Mouse (Mus musculus): ENCODE measurements around the gene Rln3. TPM values are rescaled to one million over a fixed set of nuclear protein-coding genes. Genes with fewer than 3 reads are reported as not detected.

The Rln3 gene
- polyA plus RNA-seq, 1 experiment from 2014 or later: 1.2 TPM

GRCm38 (mm10) chr8:84021569-84021968, 23.2 kb downstream of the Rln3 start:
- DNase-seq (no peak), ATAC-seq (ENCODE audit: low FRiP score, low TSS enrichment) (no peak)
- H3K36me3 ChIP-seq (ENCODE audit: control insufficient read depth, insufficient read depth, low read length): no peaks in the 10 kb centered on the region
- 43% methylated on average over 12 of the region's 12 CpGs for WGBS
- H3K4me2 ChIP-seq (ENCODE audit: low read length): no peak overlapping the region
- H3K9ac ChIP-seq (replicated peaks; ENCODE audit: low read length): no peak overlapping the region
- H3K9me3 ChIP-seq (ENCODE audit: control insufficient read depth, low read length): no peaks in the 10 kb centered on the region
- H3K4me3 ChIP-seq (replicated peaks; ENCODE audit: low read depth, low read length): no peak overlapping the region
- peaks cover 11% of the 10 kb centered on the region; the same call in 1 of the 2 replicates for H3K27me3 ChIP-seq (ENCODE audit: control insufficient read depth, insufficient read depth, low read length)
- no peak overlapping the region for H3K27ac ChIP-seq (replicated peaks; ENCODE audit: low read depth, low read length)
- 0 out of 2 replicates have a peak, but pooled peaks cover 7% of the 10 kb centered on the region for H3K4me1 ChIP-seq (ENCODE audit: control insufficient read depth, insufficient read depth, low read length)

DNA sequence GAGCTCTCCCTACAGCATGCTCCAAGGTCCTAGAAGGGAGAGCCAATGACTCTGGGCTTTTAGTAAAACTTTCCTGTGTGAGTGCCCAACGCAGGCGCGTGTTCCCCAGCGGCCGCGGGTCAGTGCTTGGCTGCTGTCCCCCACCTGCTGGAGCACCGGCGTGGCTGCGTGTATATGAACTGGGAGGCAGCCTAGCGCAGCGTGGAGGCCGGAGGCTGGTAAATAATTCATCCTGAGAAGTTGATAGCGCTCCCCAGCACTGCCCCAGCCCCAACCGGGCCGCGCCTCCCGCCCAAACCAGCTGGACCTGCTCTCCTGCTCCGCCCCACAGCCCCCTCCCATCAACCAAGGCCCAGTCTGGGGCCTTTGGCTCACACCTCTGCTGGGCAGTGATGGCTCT, 23.7 kb downstream of the Rln3 start, which contains the start of gene Palm3:
Palm3 (plus strand) TSS at position 376 of the 400 bp plus-strand sequence.
- no peak for DNase-seq
- H3K27me3 ChIP-seq (ENCODE audit: control insufficient read depth, insufficient read depth, low read length): peaks cover 7% of the 10 kb centered on the region; the same call in 1 of the 2 replicates
- H3K4me2 ChIP-seq (ENCODE audit: low read length): no peak within 1 kb of the TSS

DNA sequence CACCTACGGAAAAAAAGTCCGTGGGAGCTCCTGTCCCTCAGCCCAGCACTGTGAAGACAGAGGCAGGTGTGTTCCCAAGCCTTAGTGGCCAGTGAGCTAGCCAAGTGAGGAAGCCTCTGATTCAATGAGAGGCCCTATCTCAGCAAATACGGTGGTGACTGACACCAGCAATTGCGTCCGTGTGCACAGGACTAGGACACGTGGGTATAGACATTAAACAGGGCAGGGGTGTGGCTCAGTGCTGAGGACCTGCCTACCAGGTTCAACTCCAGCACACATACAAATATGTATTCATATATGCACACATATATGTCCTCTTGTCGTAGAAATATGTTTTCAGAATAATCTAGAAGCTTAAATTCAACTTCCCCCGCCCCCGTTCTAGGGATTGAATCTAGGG, 25.1 kb downstream of the Rln3 start:
- Histone ChIP-seq H3K4me3 (replicated peaks; ENCODE audit: low read depth, low read length) (no peak overlapping the region), H3K36me3 (ENCODE audit: control insufficient read depth, insufficient read depth, low read length) (no peaks in the 10 kb centered on the region), H3K9me3 (ENCODE audit: control insufficient read depth, low read length) (no peaks in the 10 kb centered on the region), H3K4me2 (ENCODE audit: low read length) (no peak overlapping the region), H3K9ac (replicated peaks; ENCODE audit: low read length) (no peak overlapping the region), H3K27me3 (ENCODE audit: control insufficient read depth, insufficient read depth, low read length) (peaks cover 7% of the 10 kb centered on the region; the same call in 1 of the 2 replicates), H3K27ac (replicated peaks; ENCODE audit: low read depth, low read length) (no peak overlapping the region), H3K4me1 (ENCODE audit: control insufficient read depth, insufficient read depth, low read length) (0 out of 2 replicates have a peak, but pooled peaks cover 3% of the 10 kb centered on the region)
- 88% methylated on average over 9 of the region's 9 CpGs for WGBS
- ATAC-seq (ENCODE audit: low FRiP score, low TSS enrichment) (no peak), DNase-seq (no peak)

More for the DNA sequence above, 23.7 kb downstream of the Rln3 start, which contains the start of gene Palm3:
- no peak for ATAC-seq (ENCODE audit: low FRiP score, low TSS enrichment)
- no peaks in the 10 kb centered on the region for H3K36me3 ChIP-seq (ENCODE audit: control insufficient read depth, insufficient read depth, low read length)
- H3K4me1 ChIP-seq (ENCODE audit: control insufficient read depth, insufficient read depth, low read length): 0 out of 2 replicates have a peak, but pooled peaks cover 6% of the 10 kb centered on the region
- H3K4me3 ChIP-seq (replicated peaks; ENCODE audit: low read depth, low read length): no peak within 1 kb of the TSS
- H3K27ac ChIP-seq (replicated peaks; ENCODE audit: low read depth, low read length): no peak within 1 kb of the TSS
- no peak within 1 kb of the TSS for H3K9ac ChIP-seq (replicated peaks; ENCODE audit: low read length)
- WGBS: 6% methylated on average over 18 of the region's 18 CpGs
- H3K9me3 ChIP-seq (ENCODE audit: control insufficient read depth, low read length): no peaks in the 10 kb centered on the region

DNA sequence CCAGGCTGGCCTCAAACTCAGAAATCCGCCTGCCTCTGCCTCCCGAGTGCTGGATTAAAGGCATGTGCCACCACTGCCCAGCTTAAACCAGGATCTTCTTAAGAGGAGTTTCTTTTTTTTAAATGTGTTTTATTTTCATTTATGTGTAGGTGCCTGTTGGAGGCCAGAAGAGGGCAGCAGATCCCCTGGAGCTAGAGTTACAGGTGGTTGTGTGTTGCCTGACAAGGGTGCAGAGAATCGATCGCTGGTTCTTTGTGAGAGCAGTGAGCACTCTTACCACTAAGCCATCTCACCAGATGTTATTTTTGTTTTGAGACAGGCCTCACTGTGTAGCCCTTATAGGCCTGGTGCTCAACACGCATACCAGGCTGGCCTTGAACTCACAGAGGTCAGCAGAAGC, 29.0 kb downstream of the Rln3 start:
- no peaks in the 10 kb centered on the region for H3K9me3 ChIP-seq (ENCODE audit: control insufficient read depth, low read length)
- H3K4me3 ChIP-seq (replicated peaks; ENCODE audit: low read depth, low read length): no peak overlapping the region
- peaks cover 26% of the 10 kb centered on the region for H3K27me3 ChIP-seq (ENCODE audit: control insufficient read depth, insufficient read depth, low read length)
- ATAC-seq (ENCODE audit: low FRiP score, low TSS enrichment) (no peak), DNase-seq (no peak)
- no peak overlapping the region for H3K4me2 ChIP-seq (ENCODE audit: low read length)
- H3K4me1 ChIP-seq (ENCODE audit: control insufficient read depth, insufficient read depth, low read length): peaks cover 14% of the 10 kb centered on the region
- H3K9ac ChIP-seq (replicated peaks; ENCODE audit: low read length): no peak overlapping the region
- no peaks in the 10 kb centered on the region for H3K36me3 ChIP-seq (ENCODE audit: control insufficient read depth, insufficient read depth, low read length)
- WGBS: 92% methylated on average over 5 of the region's 5 CpGs
- no peak overlapping the region for H3K27ac ChIP-seq (replicated peaks; ENCODE audit: low read depth, low read length)

DNA sequence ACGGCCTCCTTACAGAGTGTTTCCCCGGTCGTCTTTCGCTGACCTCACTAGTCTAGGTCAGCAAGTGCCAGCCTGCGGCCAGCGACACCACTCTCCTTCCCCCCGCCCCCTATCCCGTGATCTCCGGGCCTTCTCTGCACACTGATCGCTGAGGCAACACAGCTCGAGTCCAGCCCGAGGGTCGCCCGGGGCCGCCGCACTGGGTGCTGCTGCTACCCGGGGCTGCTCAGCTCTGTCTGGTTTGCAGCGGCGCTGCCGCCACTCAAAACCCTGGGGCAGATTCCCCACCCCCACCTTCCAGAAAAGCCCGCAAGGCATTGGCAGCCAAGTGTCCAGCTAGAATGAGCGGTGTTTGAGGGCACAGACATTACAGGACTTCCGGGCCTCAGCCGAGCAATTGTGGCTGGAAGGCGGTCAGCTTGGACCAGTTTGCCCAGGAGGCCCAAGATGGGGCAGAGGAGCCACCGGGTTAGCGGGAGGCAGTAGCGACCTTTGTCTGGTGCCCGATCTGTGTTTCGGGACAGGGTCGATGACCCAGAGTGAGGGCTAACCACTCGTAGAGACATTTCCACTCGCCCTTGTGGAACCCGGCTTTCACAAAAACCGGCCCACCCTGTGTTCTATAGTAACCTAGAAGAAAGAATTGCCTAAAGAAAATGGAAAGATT, 32.2 kb downstream of the Rln3 start:
- 3% methylated on average over 35 of the region's 35 CpGs for WGBS
- peak overlapping the region; percentile 95 for H3K4me2 ChIP-seq (ENCODE audit: low read length)
- H3K27ac ChIP-seq (replicated peaks; ENCODE audit: low read depth, low read length): no peak overlapping the region
- peaks cover 17% of the 10 kb centered on the region for H3K4me1 ChIP-seq (ENCODE audit: control insufficient read depth, insufficient read depth, low read length)
- ATAC-seq (ENCODE audit: low FRiP score, low TSS enrichment) (no peak; the same call in 1 of the 2 replicates), DNase-seq (peak; percentile 34)
- no peaks in the 10 kb centered on the region for H3K9me3 ChIP-seq (ENCODE audit: control insufficient read depth, low read length)
- peaks cover 34% of the 10 kb centered on the region for H3K27me3 ChIP-seq (ENCODE audit: control insufficient read depth, insufficient read depth, low read length)
- H3K36me3 ChIP-seq (ENCODE audit: control insufficient read depth, insufficient read depth, low read length): no peaks in the 10 kb centered on the region
- H3K9ac ChIP-seq (replicated peaks; ENCODE audit: low read length): no peak overlapping the region; the same call in 1 of the 2 replicates
- H3K4me3 ChIP-seq (replicated peaks; ENCODE audit: low read depth, low read length): peak overlapping the region; percentile 52

DNA sequence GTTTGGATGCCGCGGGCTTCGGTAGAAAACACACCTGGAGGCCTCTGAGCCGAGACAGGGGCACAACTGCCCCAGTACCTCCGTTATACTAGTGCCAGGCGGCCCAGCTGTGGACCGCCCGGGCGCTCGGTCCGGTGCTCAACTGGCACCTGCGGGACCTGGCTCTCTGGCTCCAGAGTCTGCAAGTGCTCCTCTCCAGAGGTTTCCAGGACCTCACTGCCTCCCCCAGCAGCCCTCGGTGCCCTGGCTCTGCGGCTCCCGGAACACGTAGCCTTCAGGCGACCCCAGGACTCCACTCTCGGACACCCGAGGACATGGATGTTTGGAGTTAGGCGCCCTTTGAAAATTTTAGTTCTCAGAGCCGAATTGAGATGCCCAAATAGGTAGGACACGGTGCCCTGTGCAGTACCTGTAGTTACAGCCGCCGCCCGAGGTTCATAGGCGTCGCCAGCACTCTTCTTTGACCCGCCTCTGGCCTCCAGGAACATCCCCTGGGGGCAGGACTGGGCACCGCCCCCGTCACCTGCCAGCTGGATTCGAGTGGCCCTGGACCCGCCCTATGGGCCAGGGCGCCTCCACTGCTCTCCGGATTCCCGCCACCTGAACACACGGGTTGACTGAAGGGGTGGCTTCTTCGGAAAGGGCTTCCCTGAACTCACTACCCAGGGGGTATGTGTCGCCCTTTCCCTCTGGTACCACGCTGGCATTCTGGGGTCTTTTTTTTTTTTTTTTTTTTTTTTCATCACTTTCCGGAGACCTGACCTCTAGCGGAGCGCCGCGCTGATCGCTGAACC, 32.9 kb downstream of the Rln3 start, which contains the start of gene 2210011C24Rik:
2210011C24Rik (minus strand) TSS at position 467 of the 794 bp plus-strand sequence.
- DNase-seq (no peak), ATAC-seq (ENCODE audit: low FRiP score, low TSS enrichment) (0 out of 2 replicates have a peak, but pooled peaks have one; percentile 22)
- H3K4me2 ChIP-seq (ENCODE audit: low read length): peak within 1 kb of the TSS; percentile 95
- WGBS: under 1% methylated on average over 45 of the region's 45 CpGs
- no peaks in the 10 kb centered on the region for H3K36me3 ChIP-seq (ENCODE audit: control insufficient read depth, insufficient read depth, low read length)
- peak within 1 kb of the TSS; percentile 52 for H3K4me3 ChIP-seq (replicated peaks; ENCODE audit: low read depth, low read length)
- no peak within 1 kb of the TSS for H3K27ac ChIP-seq (replicated peaks; ENCODE audit: low read depth, low read length)
- H3K9ac ChIP-seq (replicated peaks; ENCODE audit: low read length): peak within 1 kb of the TSS; percentile 51; the same call in 1 of the 2 replicates
- H3K4me1 ChIP-seq (ENCODE audit: control insufficient read depth, insufficient read depth, low read length): peaks cover 17% of the 10 kb centered on the region
- H3K9me3 ChIP-seq (ENCODE audit: control insufficient read depth, low read length): no peaks in the 10 kb centered on the region
- peaks cover 34% of the 10 kb centered on the region for H3K27me3 ChIP-seq (ENCODE audit: control insufficient read depth, insufficient read depth, low read length)

DNA sequence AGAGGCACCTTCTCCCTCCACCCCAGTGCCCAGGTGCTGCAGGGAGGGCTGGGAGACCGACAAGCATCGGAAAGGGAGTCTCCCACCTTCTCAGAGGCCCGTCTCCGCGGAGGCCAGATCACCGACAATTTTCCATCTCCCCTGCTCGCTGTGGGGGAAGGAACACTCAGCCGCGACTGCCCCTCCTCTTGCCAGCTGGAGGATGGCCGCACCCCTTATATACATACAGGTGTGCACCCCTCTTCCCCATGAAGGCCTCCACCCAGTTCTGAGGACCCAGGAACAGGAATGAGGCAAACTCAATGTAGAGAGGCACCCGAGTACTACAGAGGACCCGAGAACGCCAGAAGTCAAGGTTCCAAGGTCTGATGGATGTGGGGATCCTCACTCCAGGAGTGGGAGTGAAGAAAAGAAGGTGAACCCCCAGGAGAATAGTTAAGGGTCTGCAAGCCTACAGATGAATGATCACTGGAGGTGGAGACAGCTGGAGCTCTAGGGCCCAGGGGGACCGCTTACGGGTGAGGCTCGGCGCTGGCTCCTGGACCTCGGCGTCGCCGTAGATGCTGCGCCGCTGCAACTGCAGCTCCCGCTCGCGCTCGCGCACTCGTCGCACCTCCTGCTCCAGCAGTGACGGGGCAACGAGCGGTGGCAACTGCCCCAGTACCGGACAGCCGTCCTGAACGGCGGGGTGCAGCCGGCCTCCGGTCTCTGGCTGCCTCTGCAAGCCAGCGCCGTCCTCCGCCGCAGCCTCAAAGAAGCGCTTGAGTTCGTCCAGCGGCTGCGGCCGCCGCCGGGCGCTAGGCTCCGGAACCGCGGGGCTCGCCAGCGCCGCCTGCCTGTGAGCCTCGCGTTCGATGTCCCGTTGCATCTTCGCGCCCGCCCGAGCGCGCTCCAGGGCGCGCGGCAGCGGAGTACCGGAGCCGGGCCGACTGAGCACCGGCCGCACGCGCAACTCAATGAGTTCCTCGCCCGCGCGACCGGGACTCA, 33.9 kb downstream of the Rln3 start:
- peaks cover 34% of the 10 kb centered on the region for H3K27me3 ChIP-seq (ENCODE audit: control insufficient read depth, insufficient read depth, low read length)
- DNase-seq (peak; percentile 90), ATAC-seq (ENCODE audit: low FRiP score, low TSS enrichment) (peak; percentile 51; the same call in 1 of the 2 replicates)
- H3K4me2 ChIP-seq (ENCODE audit: low read length): peak overlapping the region; percentile 95
- peak overlapping the region; percentile 51; the same call in 1 of the 2 replicates for H3K9ac ChIP-seq (replicated peaks; ENCODE audit: low read length)
- no peaks in the 10 kb centered on the region for H3K36me3 ChIP-seq (ENCODE audit: control insufficient read depth, insufficient read depth, low read length)
- peak overlapping the region; percentile 52 for H3K4me3 ChIP-seq (replicated peaks; ENCODE audit: low read depth, low read length)
- H3K9me3 ChIP-seq (ENCODE audit: control insufficient read depth, low read length): no peaks in the 10 kb centered on the region
- WGBS: 2% methylated on average over 81 of the region's 83 CpGs
- no peak overlapping the region for H3K27ac ChIP-seq (replicated peaks; ENCODE audit: low read depth, low read length)
- H3K4me1 ChIP-seq (ENCODE audit: control insufficient read depth, insufficient read depth, low read length): peaks cover 17% of the 10 kb centered on the region

DNA sequence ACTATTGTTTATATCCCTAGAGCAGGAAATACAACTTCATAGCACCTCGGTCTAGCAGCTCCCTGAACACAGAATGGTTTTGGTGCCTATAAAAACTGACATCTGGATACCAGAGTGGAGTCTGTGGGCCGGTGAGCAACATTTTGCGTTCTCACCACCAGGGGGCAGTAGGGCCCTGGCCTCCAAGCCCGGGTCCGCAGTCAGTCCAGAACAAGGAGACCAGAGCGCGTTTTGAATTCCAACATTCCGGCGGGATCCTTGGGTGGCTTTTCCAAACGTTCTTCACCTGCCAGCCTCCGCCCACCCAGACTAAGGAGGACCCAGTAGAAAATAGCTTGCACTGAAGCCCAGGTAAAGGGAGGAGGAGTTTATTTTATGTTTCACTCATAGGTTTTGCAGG, 34.9 kb downstream of the Rln3 start:
- WGBS: 2% methylated on average over 11 of the region's 11 CpGs
- Histone ChIP-seq H3K4me2 (ENCODE audit: low read length) (no peak overlapping the region), H3K9ac (replicated peaks; ENCODE audit: low read length) (no peak overlapping the region), H3K27ac (replicated peaks; ENCODE audit: low read depth, low read length) (no peak overlapping the region), H3K36me3 (ENCODE audit: control insufficient read depth, insufficient read depth, low read length) (no peaks in the 10 kb centered on the region), H3K4me1 (ENCODE audit: control insufficient read depth, insufficient read depth, low read length) (peaks cover 17% of the 10 kb centered on the region), H3K27me3 (ENCODE audit: control insufficient read depth, insufficient read depth, low read length) (peaks cover 34% of the 10 kb centered on the region), H3K4me3 (replicated peaks; ENCODE audit: low read depth, low read length) (no peak overlapping the region), H3K9me3 (ENCODE audit: control insufficient read depth, low read length) (no peaks in the 10 kb centered on the region)
- DNase-seq (peak; percentile 92), ATAC-seq (ENCODE audit: low FRiP score, low TSS enrichment) (no peak)

Measured in midbrain, embryonic 14.5 days (tissue).